ENCODE assay signal across 13 mouse cellular contexts in genomic region chr17:85352731-85353130, GRCm38 (mm10).
DNase-seq lines count a peak whose midpoint lies in the region; ATAC-seq and TF ChIP-seq lines count a peak whose summit lies in the region.
"Had no signal": no experiment of that assay in that cellular context is flagged by ENCODE, and none has a peak within 500 bp of the region (broad histone marks: within the 10 kb centered on the region; RNA-seq: fewer than 3 reads in every experiment).

No protein-coding gene starts in this region.

- no peak overlapping the region for H3K9ac ChIP-seq in hindbrain, postnatal 0 days (replicated peaks; ENCODE audit: low read length)
- H3K9ac ChIP-seq in midbrain, postnatal 0 days (replicated peaks; ENCODE audit: low read length, poor library complexity, severe bottlenecking): no peak overlapping the region
- no peak overlapping the region for H3K9ac ChIP-seq in midbrain, embryonic 14.5 days (replicated peaks; ENCODE audit: low read length)
- H3K9ac ChIP-seq in stomach, postnatal 0 days (ENCODE audit: low read length): no peak overlapping the region

- WGBS in hindbrain, postnatal 0 days: 85% methylated on average over 7 of the region's 7 CpGs
- WGBS in hindbrain, embryonic 10.5 days: 82% methylated on average over 7 of the region's 7 CpGs
- WGBS in midbrain, postnatal 0 days: 82% methylated on average over 7 of the region's 7 CpGs
- 89% methylated on average over 7 of the region's 7 CpGs for WGBS in midbrain, embryonic 14.5 days
- 86% methylated on average over 7 of the region's 7 CpGs for WGBS in stomach, postnatal 0 days

- H3K4me1 ChIP-seq in hindbrain, postnatal 0 days (ENCODE audit: insufficient read depth, low read length): no peaks in the 10 kb centered on the region; the same call in 1 of the 2 replicates
- H3K4me1 ChIP-seq in hindbrain, embryonic 10.5 days (replicated peaks): no peaks in the 10 kb centered on the region
- no peaks in the 10 kb centered on the region for H3K4me1 ChIP-seq in midbrain, postnatal 0 days (ENCODE audit: insufficient read depth, low read length)
- H3K4me1 ChIP-seq in midbrain, embryonic 14.5 days (ENCODE audit: control insufficient read depth, insufficient read depth, low read length): no peaks in the 10 kb centered on the region
- H3K4me1 ChIP-seq in stomach, postnatal 0 days (replicated peaks; ENCODE audit: control insufficient read depth, insufficient read depth): no peaks in the 10 kb centered on the region
- H3K4me1 ChIP-seq: limb, embryonic 10.5 days; megakaryocyte, embryonic 14.5 days had no signal

- H3K4me2 ChIP-seq in hindbrain, postnatal 0 days (ENCODE audit: low read depth, low read length): no peak overlapping the region
- no peak overlapping the region for H3K4me2 ChIP-seq in midbrain, postnatal 0 days (ENCODE audit: low read depth, low read length, poor library complexity, severe bottlenecking)
- H3K4me2 ChIP-seq in midbrain, embryonic 14.5 days (ENCODE audit: low read length): no peak overlapping the region
- H3K4me2 ChIP-seq in stomach, postnatal 0 days (replicated peaks; ENCODE audit: low read depth): no peak overlapping the region

- no peak for ATAC-seq in hindbrain, postnatal 0 days
- no peak for ATAC-seq in midbrain, postnatal 0 days (ENCODE audit: low FRiP score)
- no peak for ATAC-seq in midbrain, embryonic 14.5 days (ENCODE audit: low FRiP score, low TSS enrichment)
- no peak for ATAC-seq in stomach, postnatal 0 days (ENCODE audit: low FRiP score, low TSS enrichment)
- ATAC-seq: intestine, embryonic 16.5 days had no signal

- DNase-seq in adrenal gland, adult 2 months: peak; percentile 7
- no peak for DNase-seq in adrenal gland, adult 18-20 months (ENCODE audit: low spot score in 2 of 2)
- no peak for DNase-seq in hindbrain, postnatal 0 days (ENCODE audit: low spot score)
- DNase-seq in hindbrain, embryonic 10.5 days (ENCODE audit: low spot score): no peak
- no peak for DNase-seq in midbrain, postnatal 0 days (ENCODE audit: low spot score)
- no peak for DNase-seq in midbrain, embryonic 14.5 days
- DNase-seq in stomach, postnatal 0 days (ENCODE audit: low spot score): no peak
- DNase-seq in heart, adult 8-10 months (ENCODE audit: low spot score): no peak
- DNase-seq: embryo, embryonic 11 days; lung, adult 18-20 months had no signal

- no peak overlapping the region for H3K27ac ChIP-seq in hindbrain, postnatal 0 days
- H3K27ac ChIP-seq in hindbrain, embryonic 10.5 days: no peak overlapping the region
- no peak overlapping the region for H3K27ac ChIP-seq in midbrain, postnatal 0 days (ENCODE audit: low read depth, low read length)
- H3K27ac ChIP-seq in midbrain, embryonic 14.5 days (replicated peaks; ENCODE audit: low read depth, low read length): no peak overlapping the region
- H3K27ac ChIP-seq in stomach, postnatal 0 days (replicated peaks): no peak overlapping the region
- H3K27ac ChIP-seq: limb, embryonic 10.5 days had no signal

- no peak overlapping the region for H3K4me3 ChIP-seq in hindbrain, postnatal 0 days (ENCODE audit: low read length)
- H3K4me3 ChIP-seq in hindbrain, embryonic 10.5 days: no peak overlapping the region
- H3K4me3 ChIP-seq in midbrain, postnatal 0 days (ENCODE audit: low read depth, low read length): no peak overlapping the region
- no peak overlapping the region for H3K4me3 ChIP-seq in midbrain, embryonic 14.5 days (replicated peaks; ENCODE audit: low read depth, low read length)
- H3K4me3 ChIP-seq in stomach, postnatal 0 days (ENCODE audit: low read depth, low read length): no peak overlapping the region
- H3K4me3 ChIP-seq: limb, embryonic 10.5 days; megakaryocyte, embryonic 14.5 days had no signal

- H3K27me3 ChIP-seq in hindbrain, postnatal 0 days (ENCODE audit: insufficient read depth, low read length): no peaks in the 10 kb centered on the region
- H3K27me3 ChIP-seq in hindbrain, embryonic 10.5 days (ENCODE audit: insufficient read depth, poor library complexity, severe bottlenecking): no peaks in the 10 kb centered on the region
- H3K27me3 ChIP-seq in midbrain, postnatal 0 days (ENCODE audit: insufficient read depth, low read length): no peaks in the 10 kb centered on the region
- H3K27me3 ChIP-seq in midbrain, embryonic 14.5 days (ENCODE audit: control insufficient read depth, insufficient read depth, low read length): no peaks in the 10 kb centered on the region
- H3K27me3 ChIP-seq in stomach, postnatal 0 days (ENCODE audit: control insufficient read depth, insufficient read depth, low read length): no peaks in the 10 kb centered on the region
- H3K27me3 ChIP-seq: megakaryocyte, embryonic 14.5 days had no signal

- H3K9me3 ChIP-seq in hindbrain, postnatal 0 days (ENCODE audit: low read length): no peaks in the 10 kb centered on the region
- no peaks in the 10 kb centered on the region for H3K9me3 ChIP-seq in hindbrain, embryonic 10.5 days
- H3K9me3 ChIP-seq in midbrain, postnatal 0 days (ENCODE audit: low read length): no peaks in the 10 kb centered on the region
- H3K9me3 ChIP-seq in midbrain, embryonic 14.5 days (ENCODE audit: control insufficient read depth, low read length): no peaks in the 10 kb centered on the region
- H3K9me3 ChIP-seq in stomach, postnatal 0 days (ENCODE audit: control insufficient read depth, low read length): no peaks in the 10 kb centered on the region
- H3K9me3 ChIP-seq: limb, embryonic 10.5 days had no signal

- no peak for TF ChIP-seq EP300 in stomach, postnatal 0 days (optimal IDR thresholded peaks at IDR 0.05)

- no peaks in the 10 kb centered on the region for H3K36me3 ChIP-seq in hindbrain, postnatal 0 days (ENCODE audit: insufficient read depth, low read length)
- H3K36me3 ChIP-seq in hindbrain, embryonic 10.5 days: no peaks in the 10 kb centered on the region
- no peaks in the 10 kb centered on the region for H3K36me3 ChIP-seq in midbrain, postnatal 0 days (ENCODE audit: insufficient read depth, low read length)
- no peaks in the 10 kb centered on the region for H3K36me3 ChIP-seq in midbrain, embryonic 14.5 days (ENCODE audit: control insufficient read depth, insufficient read depth, low read length)
- H3K36me3 ChIP-seq in stomach, postnatal 0 days (ENCODE audit: control insufficient read depth, insufficient read depth, low read length): no peaks in the 10 kb centered on the region
- H3K36me3 ChIP-seq: limb, embryonic 10.5 days had no signal

- TF ChIP-seq CTCF in hindbrain, postnatal 0 days (IDR thresholded peaks at IDR 0.05; ENCODE audit: low read depth): peak; percentile 36; the same call in 1 of the 2 replicates
- TF ChIP-seq CTCF in midbrain, postnatal 0 days (IDR thresholded peaks at IDR 0.05): peak; percentile 39
- TF ChIP-seq CTCF in stomach, postnatal 0 days (IDR thresholded peaks at IDR 0.05; ENCODE audit: low read depth): peak; percentile 35
